Mouse (Mus musculus): Measurements from ENCODE around the gene Atp1a3.

DNA sequence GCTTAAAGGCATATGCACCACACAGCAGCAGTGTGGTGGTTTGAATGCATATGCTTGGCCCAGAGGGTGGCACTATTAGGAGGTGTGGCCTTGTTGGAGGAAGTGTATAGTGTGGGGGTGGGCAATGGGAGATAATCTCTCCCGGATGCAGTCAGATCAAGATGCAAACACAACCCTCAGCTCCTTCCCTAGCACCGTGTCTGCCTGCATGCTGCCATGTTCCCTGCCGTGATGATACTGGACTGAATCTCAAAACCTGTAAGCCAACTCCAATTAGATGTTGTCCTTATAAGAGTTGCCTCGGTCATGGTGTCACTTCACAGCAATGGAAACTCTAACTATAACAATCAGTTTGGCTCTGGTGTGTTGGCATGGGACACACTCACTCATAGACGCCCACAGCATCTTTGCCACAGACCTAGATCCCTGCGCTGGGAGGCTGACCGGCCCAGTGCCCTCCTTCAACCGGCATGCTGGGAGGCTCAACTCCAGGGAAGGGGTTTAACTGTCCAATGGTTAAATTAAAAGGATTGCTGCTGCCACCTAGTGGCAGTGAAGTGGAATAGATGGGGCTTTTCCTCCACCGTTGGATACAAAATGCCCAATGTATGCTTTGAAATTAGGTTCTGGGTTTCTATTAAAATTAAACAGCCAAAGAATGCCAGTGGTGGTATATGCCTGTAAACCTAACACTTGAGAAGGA is 30.7 kb downstream of the Atp1a3 start:
- TF ChIP-seq POLR2A (IDR thresholded peaks at IDR 0.05; ENCODE audit: insufficient read depth, low read length) = no peak
- peak; percentile 26 for TF ChIP-seq CTCF (IDR thresholded peaks at IDR 0.05; ENCODE audit: low read depth, low read length)
- TF ChIP-seq EP300 (IDR thresholded peaks at IDR 0.05; ENCODE audit: insufficient read depth, low read depth, low read length) = no peak
